Mouse (Mus musculus) midbrain, embryonic 13.5 days (tissue): Measurements from ENCODE around the gene Smco2. TPM values are rescaled to one million over a fixed set of nuclear protein-coding genes. Genes with fewer than 3 reads are reported as not detected.

Experiments
- polyA plus RNA-seq: library from polyadenylated mRNA; unstranded; fragments of >200 nt; fragmentation: Nextera tagmentation; extraction: Ambion mirVana; gene quantifications from 2 replicates; pipeline ENCODE4 v1.2.1, GENCODE M21; 2015

The Smco2 gene
- polyA plus RNA-seq, 1 experiment from 2014 or later, result not detected

Other genes with a start within 250 kb of the Smco2 start
- 116 and 119 TPM in 2 replicates for gene Med21, start 207.6 kb upstream of the Smco2 start, polyA plus RNA-seq
- 22.2 and 26.6 TPM in 2 replicates for gene Tm7sf3, start 207.3 kb upstream of the Smco2 start, polyA plus RNA-seq
- 16.2 and 17.2 TPM in 2 replicates for gene Stk38l, start 125.1 kb upstream of the Smco2 start, polyA plus RNA-seq
- gene Arntl2, start 54.0 kb upstream of the Smco2 start, polyA plus RNA-seq, result 1.8 and 2.6 TPM in 2 replicates
- gene Ppfibp1, start 38.4 kb downstream of the Smco2 start, polyA plus RNA-seq, result 14.2 and 15.3 TPM in 2 replicates
- 0.15 TPM in 1 of 2 replicates, not detected in the other for gene 1700034J05Rik, start 104.3 kb downstream of the Smco2 start, polyA plus RNA-seq
- 0.70 and 1.0 TPM in 2 replicates for gene Rep15, start 182.5 kb downstream of the Smco2 start, polyA plus RNA-seq
- gene Mrps35, start 192.7 kb downstream of the Smco2 start, polyA plus RNA-seq, result 74.7 and 89.0 TPM in 2 replicates
- 0.52 and 0.53 TPM in 2 replicates for gene Mansc4, start 236.9 kb downstream of the Smco2 start, polyA plus RNA-seq
- gene Klhl42, start 241.3 kb downstream of the Smco2 start, polyA plus RNA-seq, result 5.2 and 5.8 TPM in 2 replicates